Mouse (Mus musculus): ENCODE measurements at regions not wholly inside any gene's neighbourhood (a gene's known extent, or its start where the extent isn't known, plus 50 kb on each side); places are given as distances from the start of the nearest gene placed in this dataset.
A peak's percentile ranks its signal among the peaks of the same experiment; 100 is the strongest.

- no peak for DNase-seq
Measured at GRCm38 (mm10) chr17:3962176-3962575, 266.1 kb upstream of the Nox3 start.

GRCm38 (mm10) chr17:3946540-3946939 lies 250.5 kb upstream of the Nox3 start:
- DNase-seq: no peak

- DNase-seq: no peak
Measured at GRCm38 (mm10) chr17:3936361-3936760, 240.3 kb upstream of the Nox3 start.

GRCm38 (mm10) chr17:3933208-3933607 lies 237.1 kb upstream of the Nox3 start:
- no peak for DNase-seq

GRCm38 (mm10) chr17:3932071-3932470 lies 236.0 kb upstream of the Nox3 start:
- DNase-seq: peak; percentile 2

- no peak for DNase-seq
Measured at GRCm38 (mm10) chr17:3927106-3927505, 231.0 kb upstream of the Nox3 start.

- no peak for DNase-seq
Measured at GRCm38 (mm10) chr17:3920282-3920681, 224.2 kb upstream of the Nox3 start.

- no peak for DNase-seq
Measured at GRCm38 (mm10) chr17:3892826-3893225, 196.8 kb upstream of the Nox3 start.

GRCm38 (mm10) chr17:3883146-3883545 lies 187.1 kb upstream of the Nox3 start:
- DNase-seq: no peak

- DNase-seq: no peak
Measured at GRCm38 (mm10) chr17:3879075-3879474, 183.0 kb upstream of the Nox3 start.

GRCm38 (mm10) chr17:3869459-3870194 lies 173.6 kb upstream of the Nox3 start:
- no peak for DNase-seq

- peak; percentile 3 for DNase-seq
Measured at GRCm38 (mm10) chr17:3862384-3862783, 166.3 kb upstream of the Nox3 start.

- no peak for DNase-seq
Measured at GRCm38 (mm10) chr17:3836386-3836785, 140.3 kb upstream of the Nox3 start.

- DNase-seq: no peak
Measured at GRCm38 (mm10) chr17:3811187-3811586, 115.1 kb upstream of the Nox3 start.

- DNase-seq: no peak
Measured at GRCm38 (mm10) chr17:3803507-3803906, 107.4 kb upstream of the Nox3 start.

- peak; percentile 9 for DNase-seq
Measured at GRCm38 (mm10) chr17:3792597-3792996, 96.5 kb upstream of the Nox3 start.

GRCm38 (mm10) chr17:3782156-3782555 lies 86.1 kb upstream of the Nox3 start:
- DNase-seq: no peak

GRCm38 (mm10) chr17:3777691-3778090 lies 81.6 kb upstream of the Nox3 start:
- no peak for DNase-seq

GRCm38 (mm10) chr17:3747808-3748335 lies 51.8 kb upstream of the Nox3 start:
- no peak for DNase-seq

Measured in adrenal gland, adult 8-10 months (tissue).